Mouse (Mus musculus): ENCODE results near the gene Tuba8.

DNA sequence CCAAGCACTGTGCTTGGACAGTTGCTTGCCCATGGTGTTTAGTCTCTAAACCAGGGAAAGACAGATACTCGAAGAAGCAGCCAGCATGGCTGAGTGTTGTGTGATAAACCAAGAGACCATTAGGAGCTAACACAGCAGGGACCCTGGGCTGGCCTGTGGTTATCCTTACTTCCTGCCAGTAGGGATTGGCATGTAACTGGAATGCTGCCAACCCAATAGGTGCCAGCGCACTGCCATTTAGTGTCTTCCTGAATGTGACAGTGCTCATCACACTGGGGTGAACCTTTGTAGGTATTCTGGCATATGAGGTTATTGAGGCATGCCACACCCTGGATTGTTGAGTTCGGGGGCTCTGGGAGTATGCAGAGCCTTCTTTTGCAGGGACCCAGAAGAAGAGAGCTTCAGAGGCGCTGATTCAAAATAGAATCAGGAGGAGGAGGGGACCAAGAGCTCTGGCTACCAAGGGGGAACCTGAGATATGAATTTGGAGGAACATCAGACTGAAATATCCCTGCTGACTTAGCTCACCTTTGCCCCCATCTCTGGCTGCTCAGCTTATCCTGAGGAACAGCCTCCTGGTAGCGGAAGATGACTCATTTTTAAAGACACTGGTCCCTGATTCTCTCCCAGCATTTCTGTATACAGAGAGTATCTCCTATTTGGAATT lies 6.2 kb downstream of the Tuba8 start:
- TF ChIP-seq POLR2A (IDR thresholded peaks at IDR 0.05; ENCODE audit: low read depth, low read length): no peak
- TF ChIP-seq CTCF (conservative IDR thresholded peaks at IDR 0.05; ENCODE audit: insufficient read depth, insufficient read length, low read depth, low read length): no peak

All from kidney, adult 2 months (tissue).